Mouse (Mus musculus) megakaryocyte, embryonic 14.5 days (primary cell): ENCODE measurements around the gene Gm20388. TPM values are rescaled to one million over a fixed set of nuclear protein-coding genes. Genes with fewer than 3 reads are reported as not detected.

ENCODE experiments used
- H3K27me3 ChIP-seq: replicated peaks from 2 replicates; pipeline ENCODE3; 2012; ENCODE audit warnings: inconsistent platforms
- H3K36me3 ChIP-seq: replicated peaks from 2 replicates; pipeline ENCODE3; 2012; ENCODE audit warnings: low read length, inconsistent platforms, mixed read lengths
- H3K4me1 ChIP-seq: 2 replicates; pipeline ENCODE4 v1.6.1; 2012; ENCODE audit warnings: inconsistent platforms
- H3K4me3 ChIP-seq: replicated peaks from 2 replicates; pipeline ENCODE3; 2012; ENCODE audit warnings: moderate library complexity, mild to moderate bottlenecking, inconsistent platforms
- H3K9me3 ChIP-seq: 2 replicates; pipeline ENCODE4 v1.6.1; 2012; ENCODE audit warnings: inconsistent platforms
- FLI1 ChIP-seq: IDR thresholded peaks from 2 replicates; pipeline ENCODE4 v1.6.1; 2012; ENCODE audit warnings: low read length, inconsistent platforms, mixed read lengths
- GATA1 ChIP-seq: IDR thresholded peaks from 3 replicates; pipeline ENCODE4 v1.6.1; 2012; ENCODE audit warnings: mixed read lengths, low read length, inconsistent platforms, borderline replicate concordance
- polyA plus RNA-seq: library from polyadenylated mRNA; stranded (reverse); fragments of >175 nt; gene quantifications from 2 replicates; pipeline ENCODE4 v1.2.3, GENCODE M21; 2012; ENCODE audit warnings: low replicate concordance; ENCODE audit not compliant: insufficient read depth

The Gm20388 gene
- polyA plus RNA-seq, 1 experiment = 111 TPM

DNA sequence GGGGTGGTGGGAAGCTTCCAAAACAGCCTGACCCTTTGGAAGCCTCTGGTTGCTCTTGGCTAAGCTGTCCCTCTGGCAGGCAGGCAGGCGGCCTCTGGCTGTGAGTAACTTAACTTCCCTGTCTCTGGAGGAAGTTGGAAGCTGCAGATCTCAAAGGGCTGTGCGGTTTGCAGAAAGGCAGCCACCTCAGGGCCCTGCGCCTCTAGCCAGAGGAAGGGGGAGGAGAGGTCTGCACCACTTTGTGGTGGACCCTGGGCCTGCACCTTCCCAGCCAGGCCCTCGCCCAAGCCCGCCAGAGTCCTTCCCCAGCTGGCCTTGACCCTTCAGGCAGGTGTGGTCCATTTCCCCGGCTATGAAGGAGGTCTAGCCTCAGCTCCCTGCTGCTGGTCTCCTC is 628.7 kb downstream of the Gm20388 start:
- Histone ChIP-seq H3K4me1 (peaks cover 72% of the 10 kb centered on the region), H3K27me3 (no peaks in the 10 kb centered on the region)

GRCm38 (mm10) chr8:120539775-120540625 is 629.4 kb downstream of the Gm20388 start:
- H3K4me3 ChIP-seq = peak overlapping the region; percentile 99
- no peaks in the 10 kb centered on the region for H3K27me3 ChIP-seq
- TF ChIP-seq FLI1 = no peak
- no peak for TF ChIP-seq GATA1
- H3K4me1 ChIP-seq = peaks cover 72% of the 10 kb centered on the region
- H3K9me3 ChIP-seq = no peaks in the 10 kb centered on the region
- peaks cover 53% of the 10 kb centered on the region for H3K36me3 ChIP-seq

More for the DNA sequence above, 628.7 kb downstream of the Gm20388 start:
- TF ChIP-seq FLI1 = no peak
- no peak for TF ChIP-seq GATA1
- Histone ChIP-seq H3K4me3 (peak overlapping the region; percentile 99), H3K9me3 (no peaks in the 10 kb centered on the region), H3K36me3 (peaks cover 53% of the 10 kb centered on the region)

DNA sequence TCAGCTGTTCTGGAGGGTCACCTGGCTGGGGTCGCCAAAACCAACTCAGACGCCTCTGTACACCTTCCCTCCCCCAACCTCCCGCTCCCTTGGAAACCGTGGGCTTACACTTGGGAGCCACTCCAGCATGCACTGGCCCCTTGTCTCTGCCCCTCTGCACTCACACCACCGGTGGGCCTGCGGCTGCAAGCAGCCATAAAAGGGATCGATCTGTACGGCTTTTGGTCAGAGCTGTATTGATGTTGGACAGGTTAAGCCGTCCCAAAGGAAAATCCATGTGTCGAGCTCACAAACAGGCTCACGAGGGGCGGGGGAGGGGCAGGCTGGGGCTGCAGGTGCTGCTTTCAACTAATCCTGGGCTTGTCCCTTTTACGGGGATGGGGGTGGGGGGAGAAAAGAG is 632.4 kb downstream of the Gm20388 start:
- TF ChIP-seq FLI1 (no peak), GATA1 (no peak)
- H3K36me3 ChIP-seq = peaks cover 83% of the 10 kb centered on the region
- H3K27me3 ChIP-seq = no peaks in the 10 kb centered on the region
- peaks cover 94% of the 10 kb centered on the region for H3K4me1 ChIP-seq
- H3K4me3 ChIP-seq = peak overlapping the region; percentile 75
- H3K9me3 ChIP-seq = no peaks in the 10 kb centered on the region

DNA sequence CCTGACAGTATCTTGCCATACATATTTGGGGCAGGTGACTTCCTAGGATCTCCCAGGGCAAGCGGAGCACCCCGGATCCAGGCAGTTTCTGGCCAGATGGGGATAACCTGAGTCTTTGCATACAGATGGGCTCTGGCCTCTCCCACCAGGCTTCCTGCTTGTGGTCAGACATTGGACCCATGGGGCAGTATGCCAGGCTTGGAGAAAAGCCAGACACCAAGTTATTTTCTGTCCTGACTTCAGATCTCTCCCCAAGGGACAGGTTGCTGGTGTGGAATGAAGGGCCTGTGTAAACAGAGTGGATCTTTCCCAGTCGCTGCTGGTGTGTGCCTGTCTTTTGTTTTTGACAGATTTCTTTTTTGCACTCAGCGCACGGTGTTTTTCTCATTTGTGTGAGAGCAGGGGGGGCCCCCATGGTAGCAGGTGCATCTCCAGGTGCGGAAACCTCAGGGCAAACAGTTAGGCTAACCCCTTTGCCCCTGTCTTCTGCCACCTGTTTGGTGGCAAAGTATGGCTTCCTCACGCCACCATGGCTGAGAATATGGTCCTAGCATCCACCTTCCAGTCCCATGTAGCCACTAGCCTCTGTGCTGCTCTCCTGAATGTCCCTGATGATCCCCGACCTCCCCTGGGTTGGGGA is 632.9 kb downstream of the Gm20388 start:
- H3K27me3 ChIP-seq = no peaks in the 10 kb centered on the region
- peaks cover 99% of the 10 kb centered on the region for H3K4me1 ChIP-seq
- TF ChIP-seq GATA1 (no peak), FLI1 (no peak)
- no peaks in the 10 kb centered on the region for H3K9me3 ChIP-seq
- H3K4me3 ChIP-seq = peak overlapping the region; percentile 29
- peaks cover 88% of the 10 kb centered on the region for H3K36me3 ChIP-seq

DNA sequence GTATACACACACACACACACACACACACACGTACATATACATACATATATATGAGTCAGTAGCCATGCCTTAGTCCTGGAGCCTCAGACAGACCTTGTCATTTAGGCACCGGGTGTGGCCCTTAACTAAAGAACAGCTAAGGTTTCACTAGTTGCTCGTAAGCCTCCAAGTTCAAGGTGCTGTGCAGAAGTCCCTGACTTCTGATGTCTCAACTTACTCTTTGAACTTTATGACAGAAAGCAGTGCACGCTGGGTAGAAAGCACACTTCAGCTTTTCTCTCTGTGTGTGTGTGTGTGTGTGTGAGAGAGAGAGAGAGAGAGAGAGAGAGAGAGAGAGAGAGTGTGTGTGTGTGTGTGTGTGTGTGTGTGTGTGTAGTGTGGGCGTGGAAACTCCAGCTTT is 633.5 kb downstream of the Gm20388 start:
- H3K4me3 ChIP-seq = no peak overlapping the region
- H3K4me1 ChIP-seq = peaks cover 99% of the 10 kb centered on the region
- H3K36me3 ChIP-seq = peaks cover 94% of the 10 kb centered on the region
- TF ChIP-seq FLI1 = no peak
- no peak for TF ChIP-seq GATA1
- H3K9me3 ChIP-seq = no peaks in the 10 kb centered on the region
- no peaks in the 10 kb centered on the region for H3K27me3 ChIP-seq

DNA sequence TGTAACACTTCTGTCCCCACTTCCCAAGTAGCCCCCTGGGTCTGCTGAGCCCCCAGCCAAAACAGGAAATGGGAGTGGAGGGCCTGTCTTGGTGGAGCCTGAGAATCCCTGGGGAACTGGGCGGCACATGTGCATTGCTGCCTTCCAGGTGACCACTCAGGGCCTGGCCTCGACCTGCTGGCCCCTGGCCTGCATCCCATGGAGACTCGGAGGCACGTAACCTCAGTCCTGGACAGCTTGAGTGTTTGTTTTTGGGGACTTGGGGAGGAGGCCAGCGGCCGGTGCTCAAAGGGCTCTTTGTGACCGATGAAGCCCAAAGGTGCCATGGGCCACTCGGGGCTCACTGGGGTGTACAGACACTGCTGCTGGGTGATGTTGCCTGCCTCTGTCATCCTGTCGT is 636.9 kb downstream of the Gm20388 start:
- Histone ChIP-seq H3K4me1 (peaks cover 100% of the 10 kb centered on the region), H3K36me3 (peaks cover 98% of the 10 kb centered on the region), H3K9me3 (no peaks in the 10 kb centered on the region), H3K27me3 (no peaks in the 10 kb centered on the region), H3K4me3 (peak overlapping the region; percentile 71)
- TF ChIP-seq GATA1 (no peak), FLI1 (no peak)

DNA sequence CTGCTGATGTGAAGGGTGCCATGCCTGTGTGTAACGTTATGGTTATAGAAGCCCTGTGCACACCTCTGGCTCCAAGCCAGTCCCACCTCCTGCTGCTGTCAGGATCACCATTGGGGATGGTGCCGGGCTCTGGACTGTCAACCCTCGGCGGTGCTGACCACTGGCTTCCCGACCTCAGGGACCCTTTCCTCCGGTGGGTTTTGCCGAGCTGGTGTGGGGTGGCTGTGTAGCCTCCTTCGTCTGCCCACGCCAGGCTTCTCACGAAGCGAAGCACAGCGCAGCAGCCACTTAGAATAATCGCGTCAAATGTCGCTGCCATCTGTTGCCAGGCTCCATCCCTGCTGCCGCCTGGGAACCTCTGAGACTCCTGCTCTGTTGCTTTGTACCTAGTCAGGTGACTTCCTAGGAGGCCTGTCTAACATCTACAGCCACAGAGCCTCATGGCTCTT is 637.7 kb downstream of the Gm20388 start:
- Histone ChIP-seq H3K4me3 (peak overlapping the region; percentile 57), H3K9me3 (no peaks in the 10 kb centered on the region), H3K4me1 (peaks cover 100% of the 10 kb centered on the region), H3K27me3 (no peaks in the 10 kb centered on the region), H3K36me3 (peaks cover 99% of the 10 kb centered on the region)
- no peak for TF ChIP-seq GATA1
- TF ChIP-seq FLI1 = no peak

DNA sequence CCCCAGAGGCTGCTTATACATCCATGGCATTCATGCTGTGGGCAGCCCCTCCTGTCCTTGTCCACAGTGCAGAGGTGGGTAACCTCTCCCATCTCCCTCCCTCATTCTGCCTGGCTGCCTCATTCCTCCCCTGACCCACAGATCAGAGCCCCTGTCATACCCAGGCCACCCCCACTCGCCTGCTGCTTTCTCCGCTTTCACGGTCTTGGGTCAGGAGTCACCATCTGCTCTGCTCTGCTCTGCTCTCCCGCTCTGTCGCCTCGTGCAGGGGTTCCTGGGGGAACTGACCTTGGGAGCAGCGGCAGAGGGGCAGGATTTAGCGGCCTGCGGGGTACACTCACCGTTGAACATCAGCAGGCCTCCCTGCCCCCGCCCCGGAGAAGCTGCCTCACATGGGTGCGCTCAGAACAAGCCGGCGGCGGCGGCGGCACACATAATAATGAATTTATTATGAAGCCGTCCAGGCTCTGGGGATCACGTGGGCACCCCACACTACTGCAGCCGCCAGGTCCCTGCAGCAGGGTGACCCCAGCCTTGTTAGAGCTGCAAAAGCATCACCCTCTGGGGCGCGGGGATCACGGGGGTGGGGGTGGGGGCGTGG is 638.8 kb downstream of the Gm20388 start:
- peaks cover 100% of the 10 kb centered on the region for H3K4me1 ChIP-seq
- no peak for TF ChIP-seq GATA1
- TF ChIP-seq FLI1 = no peak
- no peaks in the 10 kb centered on the region for H3K27me3 ChIP-seq
- peak overlapping the region; percentile 79 for H3K4me3 ChIP-seq
- no peaks in the 10 kb centered on the region for H3K9me3 ChIP-seq
- peaks cover 99% of the 10 kb centered on the region for H3K36me3 ChIP-seq

DNA sequence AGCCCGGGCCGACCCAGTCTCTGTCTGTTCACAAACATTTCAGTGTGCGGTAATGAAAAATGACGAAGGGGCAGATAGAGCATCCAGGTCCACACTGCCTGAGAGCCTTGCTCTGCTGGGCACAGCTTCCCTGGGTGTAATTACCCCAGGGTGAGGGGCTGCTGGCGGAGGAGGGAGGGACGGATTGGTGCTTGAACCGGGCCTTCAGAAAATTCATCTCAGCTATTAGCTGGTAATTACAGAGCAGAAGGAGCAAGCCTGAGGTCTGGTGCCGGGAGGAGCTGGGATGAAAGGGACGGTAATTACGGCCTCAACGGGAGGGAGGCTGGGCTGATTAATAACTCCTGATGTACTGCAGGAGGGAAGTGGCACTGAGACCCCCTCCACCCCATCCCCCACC is 639.3 kb downstream of the Gm20388 start:
- H3K36me3 ChIP-seq = peaks cover 99% of the 10 kb centered on the region
- H3K9me3 ChIP-seq = no peaks in the 10 kb centered on the region
- no peaks in the 10 kb centered on the region for H3K27me3 ChIP-seq
- peak overlapping the region; percentile 50 for H3K4me3 ChIP-seq
- no peak for TF ChIP-seq FLI1
- peaks cover 100% of the 10 kb centered on the region for H3K4me1 ChIP-seq

- no peaks in the 10 kb centered on the region for H3K9me3 ChIP-seq
- peaks cover 99% of the 10 kb centered on the region for H3K36me3 ChIP-seq
- TF ChIP-seq GATA1 (no peak), FLI1 (no peak)
- peaks cover 100% of the 10 kb centered on the region for H3K4me1 ChIP-seq
- H3K4me3 ChIP-seq = no peak overlapping the region
- no peaks in the 10 kb centered on the region for H3K27me3 ChIP-seq
Observed at GRCm38 (mm10) chr8:120550430-120550829, 639.8 kb downstream of the Gm20388 start.
